Mouse (Mus musculus): ENCODE data around the gene Secisbp2l.

- TF ChIP-seq TAL1 (conservative IDR thresholded peaks at IDR 0.05; ENCODE audit: low read depth, low read length) (no peak), CTCF (IDR thresholded peaks at IDR 0.05; ENCODE audit: low read depth, low read length) (no peak)
Measured at GRCm38 (mm10) chr2:125706510-125706921, 76.2 kb downstream of the Secisbp2l start.

Measured in G1E (cell line).